Mouse (Mus musculus) E14TG2a.4 (cell line): ENCODE results near the gene Elovl7.

Experiments used
- CTCF ChIP-seq: conservative IDR thresholded peaks from 2 replicates; pipeline ENCODE4 v1.5.1; 2014; ENCODE audit warnings: low read length
- NANOG ChIP-seq: IDR thresholded peaks from 2 replicates; pipeline ENCODE4 v1.6.1; 2014; ENCODE audit warnings: borderline replicate concordance, low read length, mixed read lengths
- POU5F1 ChIP-seq: IDR thresholded peaks from 2 replicates; pipeline ENCODE4 v1.6.1; 2014; ENCODE audit warnings: low read length, borderline replicate concordance

- TF ChIP-seq CTCF (no peak), NANOG (no peak), POU5F1 (no peak)
These were observed 15.0 kb downstream of the Elovl7 start for GRCm38 (mm10) chr13:108229191-108229590.
